Mouse (Mus musculus): ENCODE data around the gene Ppp1cc. TPM values are rescaled to one million over a fixed set of nuclear protein-coding genes. Genes with fewer than 3 reads are reported as not detected.
"Not testable (repeated sequence)": the region's sequence is repeated elsewhere in the genome, so short reads cannot be mapped to it uniquely, and the experiment has no call there.

Gene Ppp1cc
- polyA plus RNA-seq, 1 experiment from 2014 or later = 248 TPM

GRCm38 (mm10) chr5:122212125-122212524, 54.0 kb downstream of the Ppp1cc start:
- ATAC-seq (replicated peaks; ENCODE audit: extremely low read depth, insufficient read depth, low FRiP score) = no peak
- H3K4me1 ChIP-seq (ENCODE audit: control insufficient read depth, insufficient read depth, low read length) = peaks cover 8% of the 10 kb centered on the region
- 79% methylated on average over 8 of the region's 8 CpGs for WGBS
- H3K9ac ChIP-seq (ENCODE audit: low read length) = no peak overlapping the region
- no peak overlapping the region for H3K27ac ChIP-seq (ENCODE audit: low read length)
- H3K4me2 ChIP-seq (ENCODE audit: low read depth, low read length) = no peak overlapping the region
- no peak overlapping the region for H3K4me3 ChIP-seq (ENCODE audit: low read length)
- H3K9me3 ChIP-seq (replicated peaks; ENCODE audit: control insufficient read depth, low read length) = no peaks in the 10 kb centered on the region
- H3K36me3 ChIP-seq (ENCODE audit: control insufficient read depth, insufficient read depth) = no peaks in the 10 kb centered on the region
- no peaks in the 10 kb centered on the region for H3K27me3 ChIP-seq (ENCODE audit: control insufficient read depth, insufficient read depth, low read length)

GRCm38 (mm10) chr5:122212820-122213219, 54.7 kb downstream of the Ppp1cc start:
- H3K36me3 ChIP-seq (ENCODE audit: control insufficient read depth, insufficient read depth); H3K9me3 ChIP-seq (replicated peaks; ENCODE audit: control insufficient read depth, low read length); H3K27ac ChIP-seq (ENCODE audit: low read length); H3K27me3 ChIP-seq (ENCODE audit: control insufficient read depth, insufficient read depth, low read length); H3K4me3 ChIP-seq (ENCODE audit: low read length); H3K4me2 ChIP-seq (ENCODE audit: low read depth, low read length); H3K4me1 ChIP-seq (ENCODE audit: control insufficient read depth, insufficient read depth, low read length); ATAC-seq (replicated peaks; ENCODE audit: extremely low read depth, insufficient read depth, low FRiP score); H3K9ac ChIP-seq (ENCODE audit: low read length): not testable (repeated sequence)
- WGBS = 87% methylated on average over 1 of the region's 1 CpGs

GRCm38 (mm10) chr5:122213861-122214260, 55.8 kb downstream of the Ppp1cc start:
- Histone ChIP-seq H3K9ac (ENCODE audit: low read length) (no peak overlapping the region), H3K4me2 (ENCODE audit: low read depth, low read length) (no peak overlapping the region), H3K36me3 (ENCODE audit: control insufficient read depth, insufficient read depth) (no peaks in the 10 kb centered on the region), H3K4me1 (ENCODE audit: control insufficient read depth, insufficient read depth, low read length) (peaks cover 8% of the 10 kb centered on the region), H3K27ac (ENCODE audit: low read length) (no peak overlapping the region), H3K4me3 (ENCODE audit: low read length) (no peak overlapping the region), H3K27me3 (ENCODE audit: control insufficient read depth, insufficient read depth, low read length) (no peaks in the 10 kb centered on the region), H3K9me3 (replicated peaks; ENCODE audit: control insufficient read depth, low read length) (no peaks in the 10 kb centered on the region)
- no peak for ATAC-seq (replicated peaks; ENCODE audit: extremely low read depth, insufficient read depth, low FRiP score)
- WGBS = 92% methylated on average over 6 of the region's 6 CpGs

GRCm38 (mm10) chr5:122217636-122218035, 59.6 kb downstream of the Ppp1cc start:
- no peak overlapping the region for H3K27ac ChIP-seq (ENCODE audit: low read length)
- H3K4me2 ChIP-seq (ENCODE audit: low read depth, low read length) = no peak overlapping the region
- no peaks in the 10 kb centered on the region for H3K36me3 ChIP-seq (ENCODE audit: control insufficient read depth, insufficient read depth)
- H3K4me3 ChIP-seq (ENCODE audit: low read length) = no peak overlapping the region
- peaks cover 5% of the 10 kb centered on the region; the same call in 1 of the 2 replicates for H3K4me1 ChIP-seq (ENCODE audit: control insufficient read depth, insufficient read depth, low read length)
- H3K9me3 ChIP-seq (replicated peaks; ENCODE audit: control insufficient read depth, low read length) = no peaks in the 10 kb centered on the region
- no peak overlapping the region for H3K9ac ChIP-seq (ENCODE audit: low read length)
- no peaks in the 10 kb centered on the region for H3K27me3 ChIP-seq (ENCODE audit: control insufficient read depth, insufficient read depth, low read length)
- no peak for ATAC-seq (replicated peaks; ENCODE audit: extremely low read depth, insufficient read depth, low FRiP score)
- WGBS = 89% methylated on average over 6 of the region's 6 CpGs

GRCm38 (mm10) chr5:122218109-122218905, 60.2 kb downstream of the Ppp1cc start:
- Histone ChIP-seq H3K27me3 (ENCODE audit: control insufficient read depth, insufficient read depth, low read length) (no peaks in the 10 kb centered on the region), H3K27ac (ENCODE audit: low read length) (no peak overlapping the region), H3K9me3 (replicated peaks; ENCODE audit: control insufficient read depth, low read length) (no peaks in the 10 kb centered on the region), H3K9ac (ENCODE audit: low read length) (no peak overlapping the region), H3K4me1 (ENCODE audit: control insufficient read depth, insufficient read depth, low read length) (peaks cover 5% of the 10 kb centered on the region; the same call in 1 of the 2 replicates), H3K4me2 (ENCODE audit: low read depth, low read length) (no peak overlapping the region), H3K36me3 (ENCODE audit: control insufficient read depth, insufficient read depth) (no peaks in the 10 kb centered on the region), H3K4me3 (ENCODE audit: low read length) (no peak overlapping the region)
- no peak for ATAC-seq (replicated peaks; ENCODE audit: extremely low read depth, insufficient read depth, low FRiP score)
- whole genome bisulfite sequencing = 77% methylated on average over 12 of the region's 12 CpGs

- 69% methylated on average over 7 of the region's 7 CpGs for WGBS
- ATAC-seq (replicated peaks; ENCODE audit: extremely low read depth, insufficient read depth, low FRiP score) = no peak
Measured at GRCm38 (mm10) chr5:122218928-122219327, 60.9 kb downstream of the Ppp1cc start.

GRCm38 (mm10) chr5:122219655-122220629, 61.9 kb downstream of the Ppp1cc start:
- H3K9ac ChIP-seq (ENCODE audit: low read length) = no peak overlapping the region
- peaks cover 5% of the 10 kb centered on the region; the same call in 1 of the 2 replicates for H3K4me1 ChIP-seq (ENCODE audit: control insufficient read depth, insufficient read depth, low read length)
- H3K4me2 ChIP-seq (ENCODE audit: low read depth, low read length) = no peak overlapping the region
- no peaks in the 10 kb centered on the region for H3K36me3 ChIP-seq (ENCODE audit: control insufficient read depth, insufficient read depth)
- H3K9me3 ChIP-seq (replicated peaks; ENCODE audit: control insufficient read depth, low read length) = no peaks in the 10 kb centered on the region
- no peak overlapping the region for H3K27ac ChIP-seq (ENCODE audit: low read length)
- peak; percentile 42; the same call in 1 of the 2 replicates for ATAC-seq (replicated peaks; ENCODE audit: extremely low read depth, insufficient read depth, low FRiP score)
- no peak overlapping the region for H3K4me3 ChIP-seq (ENCODE audit: low read length)
- 52% methylated on average over 18 of the region's 18 CpGs for WGBS
- H3K27me3 ChIP-seq (ENCODE audit: control insufficient read depth, insufficient read depth, low read length) = no peaks in the 10 kb centered on the region

More at GRCm38 (mm10) chr5:122218928-122219327, 60.9 kb downstream of the Ppp1cc start:
- Histone ChIP-seq H3K9ac (ENCODE audit: low read length) (no peak overlapping the region), H3K27ac (ENCODE audit: low read length) (no peak overlapping the region), H3K4me2 (ENCODE audit: low read depth, low read length) (no peak overlapping the region), H3K36me3 (ENCODE audit: control insufficient read depth, insufficient read depth) (no peaks in the 10 kb centered on the region), H3K4me3 (ENCODE audit: low read length) (no peak overlapping the region), H3K27me3 (ENCODE audit: control insufficient read depth, insufficient read depth, low read length) (no peaks in the 10 kb centered on the region), H3K4me1 (ENCODE audit: control insufficient read depth, insufficient read depth, low read length) (peaks cover 5% of the 10 kb centered on the region; the same call in 1 of the 2 replicates), H3K9me3 (replicated peaks; ENCODE audit: control insufficient read depth, low read length) (no peaks in the 10 kb centered on the region)

- ATAC-seq (replicated peaks; ENCODE audit: extremely low read depth, insufficient read depth, low FRiP score) = no peak
- Histone ChIP-seq H3K9ac (ENCODE audit: low read length) (no peak overlapping the region), H3K27me3 (ENCODE audit: control insufficient read depth, insufficient read depth, low read length) (no peaks in the 10 kb centered on the region), H3K4me3 (ENCODE audit: low read length) (no peak overlapping the region), H3K9me3 (replicated peaks; ENCODE audit: control insufficient read depth, low read length) (no peaks in the 10 kb centered on the region), H3K4me1 (ENCODE audit: control insufficient read depth, insufficient read depth, low read length) (peaks cover 5% of the 10 kb centered on the region; the same call in 1 of the 2 replicates), H3K4me2 (ENCODE audit: low read depth, low read length) (no peak overlapping the region), H3K36me3 (ENCODE audit: control insufficient read depth, insufficient read depth) (no peaks in the 10 kb centered on the region), H3K27ac (ENCODE audit: low read length) (no peak overlapping the region)
- 90% methylated on average over 4 of the region's 4 CpGs for WGBS
Measured at GRCm38 (mm10) chr5:122221085-122221484, 63.0 kb downstream of the Ppp1cc start.
